Mouse (Mus musculus) cortical plate, adult 2 months (tissue): ENCODE measurements at regions not wholly inside any gene's neighbourhood (a gene's known extent, or its start where the extent isn't known, plus 50 kb on each side); places are given as distances from the start of the nearest gene placed in this dataset.

ENCODE experiments used
- CTCF ChIP-seq: fragments of 200-500 bp; IDR thresholded peaks from 2 replicates; pipeline ENCODE4 v1.5.1; 2011; ENCODE audit warnings: mild to moderate bottlenecking, control low read depth, low read length; ENCODE audit not compliant: insufficient read depth; ENCODE audit errors: extremely low read depth
- POLR2A ChIP-seq: fragments of 200-500 bp; IDR thresholded peaks from 2 replicates; pipeline ENCODE4 v1.6.1; 2011; ENCODE audit warnings: mild to moderate bottlenecking, low read length, control low read depth; ENCODE audit not compliant: insufficient read depth; ENCODE audit errors: extremely low read depth

DNA sequence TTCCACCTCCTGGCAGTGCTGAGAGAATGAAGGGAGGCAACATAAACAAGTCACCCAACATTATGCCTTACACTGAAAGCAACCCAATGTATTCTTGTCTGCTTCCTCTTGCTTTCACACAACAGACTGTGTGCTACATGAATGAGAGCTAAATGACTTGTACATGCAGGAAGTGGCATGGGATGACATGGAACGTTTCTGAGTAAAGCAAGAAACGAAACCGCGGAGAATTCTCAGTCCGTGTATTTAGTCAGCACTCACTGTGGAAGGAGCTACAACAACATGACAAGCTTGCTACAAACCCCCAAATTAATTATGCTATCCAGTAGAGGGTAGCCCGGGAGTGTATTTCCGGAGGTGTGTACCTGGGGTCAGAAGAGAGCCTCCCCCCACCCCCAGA is 349.4 kb upstream of the Fam92a start:
- no peak for TF ChIP-seq POLR2A
- no peak for TF ChIP-seq CTCF
